In genomic region chr3:130729472-130730188, GRCm38 (mm10) we compare ENCODE assay signal across 8 mouse cellular contexts. TPM values are rescaled to one million over a fixed set of nuclear protein-coding genes. Genes with fewer than 3 reads are reported as not detected.
DNase-seq lines count a peak whose midpoint lies in the region; ATAC-seq lines count a peak whose summit lies in the region.

No protein-coding gene starts in this region.

- peak overlapping the region; percentile 71 for H3K4me2 ChIP-seq in kidney, embryonic 15.5 days
- peak overlapping the region; percentile 75 for H3K4me2 ChIP-seq in liver, embryonic 16.5 days (ENCODE audit: low read depth, low read length)

- H3K9me3 ChIP-seq in kidney, embryonic 15.5 days (replicated peaks): no peaks in the 10 kb centered on the region
- no peaks in the 10 kb centered on the region for H3K9me3 ChIP-seq in liver, embryonic 16.5 days (replicated peaks; ENCODE audit: control insufficient read depth, low read length)

- peaks cover 29% of the 10 kb centered on the region for H3K4me1 ChIP-seq in kidney, embryonic 15.5 days
- peaks cover 16% of the 10 kb centered on the region for H3K4me1 ChIP-seq in liver, embryonic 16.5 days (ENCODE audit: control insufficient read depth, low read depth, low read length)

- H3K4me3 ChIP-seq in kidney, embryonic 15.5 days (replicated peaks): peak overlapping the region; percentile 99
- peak overlapping the region; percentile 99 for H3K4me3 ChIP-seq in liver, embryonic 16.5 days (ENCODE audit: low read depth, low read length)

- no peaks in the 10 kb centered on the region; the same call in 1 of the 2 replicates for H3K27me3 ChIP-seq in kidney, embryonic 15.5 days
- H3K27me3 ChIP-seq in liver, embryonic 16.5 days (ENCODE audit: control insufficient read depth, insufficient read depth, low read depth, low read length): no peaks in the 10 kb centered on the region

- peak overlapping the region; percentile 97 for H3K9ac ChIP-seq in kidney, embryonic 15.5 days
- H3K9ac ChIP-seq in liver, embryonic 16.5 days (ENCODE audit: low read depth, low read length): peak overlapping the region; percentile 95

- peak overlapping the region; percentile 90 for H3K27ac ChIP-seq in kidney, embryonic 15.5 days
- H3K27ac ChIP-seq in liver, embryonic 16.5 days (ENCODE audit: low read length): peak overlapping the region; percentile 79

- peak; percentile 42 for DNase-seq in 3134 (ENCODE audit: extremely low read depth, insufficient read length, low spot score)
- DNase-seq in c-Kit-negative CD71-positive TER-119-positive erythroid progenitor cells, embryonic 14.5 days (ENCODE audit: low read depth, low spot score): peak; percentile 40
- DNase-seq in frontal cortex, postnatal 36 days (ENCODE audit: low spot score in 2 of 2): peak; percentile 13 to 26
- DNase-seq in neural tube, embryonic 10.5 days (ENCODE audit: extremely low spot score, low spot score): peak; percentile 48
- peak; percentile 80 for DNase-seq in thymus, postnatal 4 days

- peak; percentile 16 for ATAC-seq in CD4-positive, CD25-positive, alpha-beta regulatory T cell, adult 4 months
- no peak; the same call in 1 of the 2 replicates for ATAC-seq in kidney, embryonic 15.5 days (replicated peaks; ENCODE audit: low FRiP score)
- ATAC-seq in liver, embryonic 16.5 days (ENCODE audit: low read depth): peak; percentile 53

- H3K36me3 ChIP-seq in kidney, embryonic 15.5 days: peaks cover 42% of the 10 kb centered on the region
- peaks cover 35% of the 10 kb centered on the region for H3K36me3 ChIP-seq in liver, embryonic 16.5 days (ENCODE audit: control insufficient read depth, insufficient read depth)

- under 1% methylated on average over 58 of the region's 58 CpGs for WGBS in kidney, embryonic 15.5 days
- WGBS in liver, embryonic 16.5 days (ENCODE audit: insufficient replicate concordance): under 1% methylated on average over 58 of the region's 58 CpGs

RNA-seq across cellular contexts. Expression of gene Rpl34, which starts 0.6 kb away (rescaled TPM):
- 1,000 to 10,000 TPM; 1,591 to 2,129 TPM for polyA plus RNA-seq in CD4-positive, CD25-positive, alpha-beta regulatory T cell, adult 4 months (2017; shearing (Covaris generic))
- polyA plus RNA-seq in kidney, embryonic 15.5 days (2015; fragmentation: Nextera tagmentation; extraction: Ambion mirVana): 899 and 957 TPM in 2 replicates
- 445 and 513 TPM in 2 replicates for polyA plus RNA-seq in liver, embryonic 16.5 days (2015; fragmentation: Nextera tagmentation; extraction: Ambion mirVana)

RNA-seq across cellular contexts. Expression of gene Ostc, which starts 20.4 kb away (rescaled TPM):
- polyA plus RNA-seq in CD4-positive, CD25-positive, alpha-beta regulatory T cell, adult 4 months (2017; shearing (Covaris generic)): 100 to 1,000 TPM; 173 TPM
- 354 and 393 TPM in 2 replicates for polyA plus RNA-seq in kidney, embryonic 15.5 days (2015; fragmentation: Nextera tagmentation; extraction: Ambion mirVana)
- 224 and 229 TPM in 2 replicates for polyA plus RNA-seq in liver, embryonic 16.5 days (2015; fragmentation: Nextera tagmentation; extraction: Ambion mirVana)

Comparison
In these comparisons a context has a peak if more than half of its experiments do, and no peak if none do; other contexts are left out.
1. DNase-seq: peak in every context shown above with its lines; median percentile 80 in thymus, postnatal 4 days; 48 in neural tube, embryonic 10.5 days; 42 in 3134; 40 in c-Kit-negative CD71-positive TER-119-positive erythroid progenitor cells, embryonic 14.5 days; 20 in frontal cortex, postnatal 36 days.